Mouse (Mus musculus): ENCODE data around the gene Arid5b.

GRCm38 (mm10) chr10:68157511-68157910, 121.0 kb downstream of the Arid5b start:
- TF ChIP-seq CTCF (IDR thresholded peaks at IDR 0.05; ENCODE audit: low read depth), result no peak
- no peak for TF ChIP-seq EP300 (IDR thresholded peaks at IDR 0.05; ENCODE audit: low read depth)

Measured in liver, postnatal 0 days (tissue).